Mouse (Mus musculus) megakaryocyte, embryonic 14.5 days (primary cell): ENCODE measurements around the gene Fam160a1.

Source experiments
- FLI1 ChIP-seq: IDR thresholded peaks from 2 replicates; pipeline ENCODE4 v1.6.1; 2012; ENCODE audit warnings: low read length, inconsistent platforms, mixed read lengths
- GATA1 ChIP-seq: IDR thresholded peaks from 3 replicates; pipeline ENCODE4 v1.6.1; 2012; ENCODE audit warnings: mixed read lengths, low read length, inconsistent platforms, borderline replicate concordance

- no peak for TF ChIP-seq GATA1
- TF ChIP-seq FLI1, result no peak
Measured at GRCm38 (mm10) chr3:85633733-85634132, 183.4 kb downstream of the Fam160a1 start.
